Mouse (Mus musculus) myocyte (in vitro differentiated cells): ENCODE measurements around the gene Cchcr1. TPM values are rescaled to one million over a fixed set of nuclear protein-coding genes. Genes with fewer than 3 reads are reported as not detected.
A peak's percentile ranks its signal among the peaks of the same experiment; 100 is the strongest.
"Not testable (repeated sequence)": the region's sequence is repeated elsewhere in the genome, so short reads cannot be mapped to it uniquely, and the experiment has no call there.

Experiments used
- H3K27me3 ChIP-seq: one replicate; pipeline ENCODE4 v1.6.1; 2011; ENCODE audit not compliant: control insufficient read depth, insufficient read depth, insufficient read length
- H3K36me3 ChIP-seq: one replicate; pipeline ENCODE4 v1.6.1; 2011; ENCODE audit not compliant: control insufficient read depth, insufficient read depth
- H3K4me2 ChIP-seq: one replicate; pipeline ENCODE4 v1.6.1; 2011; ENCODE audit warnings: low read depth, control low read depth
- H3K4me3 ChIP-seq: one replicate; pipeline ENCODE4 v1.5.1; 2011; ENCODE audit warnings: mild to moderate bottlenecking, control low read depth, moderate library complexity
- H3K79me2 ChIP-seq: one replicate; pipeline ENCODE4 v1.6.1; 2011; ENCODE audit not compliant: control insufficient read depth, insufficient read depth
- H3ac ChIP-seq: one replicate; pipeline ENCODE4 v1.6.1; 2011; ENCODE audit not compliant: control insufficient read depth, insufficient read length
- CEBPB ChIP-seq: IDR thresholded peaks from 2 replicates; pipeline ENCODE4 v1.6.1; 2011; ENCODE audit warnings: mild to moderate bottlenecking, moderate library complexity; ENCODE audit not compliant: poor library complexity, insufficient read depth, severe bottlenecking
- E2F4 ChIP-seq: IDR thresholded peaks from one replicate; pipeline ENCODE4 v1.6.1; 2011; ENCODE audit warnings: mild to moderate bottlenecking, control low read depth, moderate library complexity; ENCODE audit not compliant: insufficient read depth
- MAX ChIP-seq: IDR thresholded peaks from one replicate; pipeline ENCODE4 v1.6.1; 2011; ENCODE audit warnings: low read depth, mild to moderate bottlenecking, control low read depth
- MYOD1 ChIP-seq, 3 experiments: IDR thresholded peaks; one replicate each; pipeline ENCODE4 v1.6.1; 2011; ENCODE audit warnings: control low read depth in 2 of 3, low read depth in 2 of 3, mild to moderate bottlenecking in 2 of 3, moderate library complexity in 1 of 3; ENCODE audit not compliant: insufficient read length in 2 of 3, control insufficient read depth in 1 of 3
- MYOG ChIP-seq, 3 experiments: IDR thresholded peaks; one replicate each; pipeline ENCODE4 v1.6.1; 2011; ENCODE audit warnings: control low read depth in 2 of 3, low read depth in 2 of 3, mild to moderate bottlenecking in 2 of 3; ENCODE audit not compliant: insufficient read length in 2 of 3, control insufficient read depth in 1 of 3, insufficient read depth in 1 of 3
- POLR2A ChIP-seq: IDR thresholded peaks from one replicate; pipeline ENCODE4 v1.6.1; 2011; ENCODE audit warnings: low read depth, mild to moderate bottlenecking, control low read depth, moderate library complexity; ENCODE audit not compliant: insufficient read length
- POLR2AphosphoS2 ChIP-seq: IDR thresholded peaks from one replicate; pipeline ENCODE4 v1.6.1; 2011; ENCODE audit warnings: low read depth, control low read depth; ENCODE audit not compliant: insufficient read length
- REST ChIP-seq: IDR thresholded peaks from one replicate; pipeline ENCODE4 v1.6.1; 2011; ENCODE audit warnings: mild to moderate bottlenecking, control low read depth, moderate library complexity; ENCODE audit not compliant: insufficient read depth, insufficient read length
- SRF ChIP-seq: IDR thresholded peaks from one replicate; pipeline ENCODE4 v1.6.1; 2011; ENCODE audit warnings: low read depth; ENCODE audit not compliant: control insufficient read depth, insufficient read length
- TCF12 ChIP-seq: IDR thresholded peaks from one replicate; pipeline ENCODE4 v1.6.1; 2011; ENCODE audit warnings: mild to moderate bottlenecking, control low read depth; ENCODE audit not compliant: poor library complexity, insufficient read depth, severe bottlenecking
- TCF3 ChIP-seq: IDR thresholded peaks from one replicate; pipeline ENCODE4 v1.6.1; 2011; ENCODE audit warnings: low read depth, control low read depth; ENCODE audit not compliant: insufficient read length
- USF1 ChIP-seq: IDR thresholded peaks from one replicate; pipeline ENCODE4 v1.6.1; 2011; ENCODE audit warnings: low read depth, mild to moderate bottlenecking, control low read depth, moderate library complexity
- polyA plus RNA-seq: library from polyadenylated mRNA; unstranded; fragments of >200 nt; fragmentation: generic; extraction: Trizol; gene quantifications from one replicate; pipeline ENCODE4 v1.2.1, GENCODE M21; 2012; ENCODE audit warnings: missing spikeins

The Cchcr1 gene
- 8.8 TPM for polyA plus RNA-seq

GRCm38 (mm10) chr17:35516652-35517500 is at the start of gene Cchcr1, which contains the start of gene Tcf19:
Gene Cchcr1, plus strand, starts transcription at chr17:35517100.
Gene Tcf19, minus strand, starts transcription at chr17:35516824.
- TF ChIP-seq E2F4 (peak; percentile 79), POLR2A (peak; percentile 35), SRF (no peak)
- Histone ChIP-seq H3K4me2 (peak within 1 kb of the TSS; percentile 81), H3K4me3 (peak within 1 kb of the TSS; percentile 73), H3ac (peak within 1 kb of the TSS; percentile 55), H3K79me2 (peaks cover 4% of the 10 kb centered on the region), H3K27me3 (no peaks in the 10 kb centered on the region), H3K36me3 (peaks cover 5% of the 10 kb centered on the region)

- H3K27me3 ChIP-seq, result peaks cover 16% of the 10 kb centered on the region
Observed at GRCm38 (mm10) chr17:35468936-35469335, 48.0 kb upstream of the Cchcr1 start.

GRCm38 (mm10) chr17:35469842-35470751 is 46.8 kb upstream of the Cchcr1 start, which contains the start of gene H2-Q10:
Gene H2-Q10, plus strand, starts transcription at chr17:35470089.
- Histone ChIP-seq H3K4me3 (no peak within 1 kb of the TSS), H3K27me3 (peaks cover 16% of the 10 kb centered on the region), H3K4me2 (peak within 1 kb of the TSS; percentile 24), H3ac (no peak within 1 kb of the TSS), H3K36me3 (no peaks in the 10 kb centered on the region), H3K79me2 (no peaks in the 10 kb centered on the region)
- TF ChIP-seq MAX (no peak), USF1 (no peak), E2F4 (no peak), MYOG (IDR thresholded peaks at IDR 0.05; ENCODE audit: control insufficient read depth in 1 of 3, insufficient read depth in 1 of 3, insufficient read length in 2 of 3, low read depth in 2 of 3) (no peak), CEBPB (no peak), SRF (no peak), REST (no peak), TCF3 (no peak), POLR2AphosphoS2 (no peak), MYOD1 (IDR thresholded peaks at IDR 0.05; ENCODE audit: control insufficient read depth in 1 of 3, insufficient read length in 2 of 3, low read depth in 2 of 3) (no peak)

More at GRCm38 (mm10) chr17:35468936-35469335, 48.0 kb upstream of the Cchcr1 start:
- H3ac ChIP-seq, H3K4me3 ChIP-seq, H3K79me2 ChIP-seq, H3K4me2 ChIP-seq, H3K36me3 ChIP-seq: not testable (repeated sequence)

- no peak overlapping the region for H3K4me3 ChIP-seq
- TF ChIP-seq MYOD1 (IDR thresholded peaks at IDR 0.05; ENCODE audit: control insufficient read depth in 1 of 3, insufficient read length in 2 of 3, low read depth in 2 of 3) (no peak), E2F4 (no peak), MAX (no peak), POLR2A (no peak), REST (no peak), TCF3 (no peak), MYOG (IDR thresholded peaks at IDR 0.05; ENCODE audit: control insufficient read depth in 1 of 3, insufficient read depth in 1 of 3, insufficient read length in 2 of 3, low read depth in 2 of 3) (no peak)
- H3K4me2 ChIP-seq, result no peak overlapping the region
- no peaks in the 10 kb centered on the region for H3K36me3 ChIP-seq
- H3K27me3 ChIP-seq, result no peaks in the 10 kb centered on the region
- no peaks in the 10 kb centered on the region for H3K79me2 ChIP-seq
- H3ac ChIP-seq, result no peak overlapping the region
Observed at GRCm38 (mm10) chr17:35484066-35484465, 32.8 kb upstream of the Cchcr1 start.

DNA sequence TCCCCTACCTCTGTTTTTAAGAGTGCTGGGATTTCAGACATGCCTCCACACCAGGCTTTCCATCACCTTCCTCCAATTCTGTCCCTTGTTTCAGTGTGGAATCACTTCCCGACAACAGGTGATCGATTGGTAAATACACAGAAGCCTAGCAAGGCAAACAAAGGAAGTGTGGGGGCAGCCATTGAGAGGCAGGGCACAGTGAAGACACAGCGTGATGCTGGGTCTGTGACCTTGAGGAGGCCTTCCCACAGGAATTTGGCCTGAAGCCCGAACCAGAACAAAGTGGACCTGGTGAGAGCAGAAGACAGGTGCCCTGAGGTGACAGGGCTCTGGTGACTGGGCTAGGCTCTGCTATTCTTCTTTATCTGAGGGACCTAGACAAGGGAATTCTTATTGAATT is 31.2 kb upstream of the Cchcr1 start:
- Histone ChIP-seq H3ac (no peak overlapping the region), H3K79me2 (no peaks in the 10 kb centered on the region), H3K36me3 (no peaks in the 10 kb centered on the region), H3K27me3 (peaks cover 7% of the 10 kb centered on the region), H3K4me3 (no peak overlapping the region), H3K4me2 (no peak overlapping the region)
- TF ChIP-seq SRF, result no peak
- TF ChIP-seq CEBPB, result no peak
- TF ChIP-seq MAX, result no peak
- no peak for TF ChIP-seq MYOG (IDR thresholded peaks at IDR 0.05; ENCODE audit: control insufficient read depth in 1 of 3, insufficient read depth in 1 of 3, insufficient read length in 2 of 3, low read depth in 2 of 3)
- TF ChIP-seq TCF12, result no peak
- TF ChIP-seq REST, result no peak
- no peak for TF ChIP-seq MYOD1 (IDR thresholded peaks at IDR 0.05; ENCODE audit: control insufficient read depth in 1 of 3, insufficient read length in 2 of 3, low read depth in 2 of 3)
- no peak for TF ChIP-seq POLR2A
- no peak for TF ChIP-seq E2F4
- TF ChIP-seq TCF3, result no peak
- TF ChIP-seq USF1, result no peak
- no peak for TF ChIP-seq POLR2AphosphoS2
